Mouse (Mus musculus): ENCODE data around the gene Ngdn. TPM values are rescaled to one million over a fixed set of nuclear protein-coding genes. Genes with fewer than 3 reads are reported as not detected.
A peak's percentile ranks its signal among the peaks of the same experiment; 100 is the strongest.

Ngdn gene
- polyA plus RNA-seq, 1 experiment from 2014 or later: 81.3 TPM

DNA sequence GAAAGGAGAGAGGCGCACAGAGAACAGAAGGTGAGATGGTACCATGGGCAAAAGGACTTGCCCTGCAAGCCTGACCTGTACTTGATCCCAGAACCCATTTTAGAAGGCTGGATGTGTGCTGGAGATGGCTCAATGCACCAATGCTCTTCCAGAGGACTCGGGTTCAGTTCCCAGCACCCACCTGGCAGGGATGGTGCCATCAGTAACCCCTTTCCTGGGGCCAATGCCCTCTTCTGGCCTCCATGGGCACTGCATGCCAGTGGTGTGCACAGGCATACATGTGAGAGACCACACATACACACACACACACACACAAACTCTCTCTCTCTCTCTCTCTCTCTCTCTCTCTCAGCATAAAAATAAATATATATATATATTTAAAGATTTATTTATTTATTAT is 13.8 kb upstream of the Ngdn start:
- Histone ChIP-seq H3K4me2 (replicated peaks) (no peak overlapping the region), H3K4me1 (peaks cover 19% of the 10 kb centered on the region), H3K36me3 (no peaks in the 10 kb centered on the region), H3K27ac (no peak overlapping the region), H3K9me3 (no peaks in the 10 kb centered on the region), H3K9ac (no peak overlapping the region), H3K4me3 (no peak overlapping the region), H3K27me3 (no peaks in the 10 kb centered on the region)
- no peak for ATAC-seq (ENCODE audit: insufficient number of reproducible peaks, insufficient read depth, low FRiP score, low TSS enrichment)
- WGBS: 97% methylated on average over 2 of the region's 2 CpGs

DNA sequence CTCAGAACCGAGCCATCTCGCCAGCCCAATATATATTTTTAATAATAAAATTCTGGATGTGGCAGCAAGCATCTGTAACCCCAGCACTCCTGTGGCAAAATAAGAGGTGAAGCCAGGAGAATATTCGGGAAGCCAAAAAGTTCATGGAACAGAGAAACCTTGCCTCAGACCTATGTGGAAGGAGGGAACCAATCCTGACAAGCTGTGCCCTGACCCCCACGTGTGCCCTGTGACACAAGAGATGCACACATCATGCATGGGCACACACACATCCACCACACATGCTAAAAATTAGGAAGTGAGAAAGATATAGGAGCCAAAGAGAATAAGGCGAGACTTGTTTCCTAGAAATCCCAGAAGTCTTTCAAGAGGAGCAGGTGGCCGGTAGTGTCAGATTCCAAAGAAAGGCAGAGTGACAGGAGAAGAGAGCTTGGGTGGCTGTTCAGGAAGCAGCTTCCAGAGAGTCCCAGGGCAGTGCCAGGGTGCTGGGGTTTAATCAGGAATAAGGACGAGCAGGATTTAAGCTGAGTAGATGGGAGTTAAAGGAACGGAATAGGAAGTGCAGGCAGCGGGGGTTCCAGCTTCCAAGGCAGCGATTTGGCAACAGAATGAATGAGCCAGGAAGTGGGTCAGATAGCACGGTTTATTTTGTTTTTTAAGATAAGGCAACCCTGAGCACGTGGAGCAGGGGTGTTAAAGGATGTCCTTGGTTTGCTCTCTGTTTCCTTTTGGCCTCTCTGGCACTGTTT is 13.1 kb upstream of the Ngdn start:
- H3K4me1 ChIP-seq: peaks cover 13% of the 10 kb centered on the region
- no peaks in the 10 kb centered on the region for H3K9me3 ChIP-seq
- ATAC-seq (ENCODE audit: insufficient number of reproducible peaks, insufficient read depth, low FRiP score, low TSS enrichment): no peak
- no peak overlapping the region for H3K4me2 ChIP-seq (replicated peaks)
- 38% methylated on average over 12 of the region's 12 CpGs for WGBS
- H3K36me3 ChIP-seq: no peaks in the 10 kb centered on the region
- no peak overlapping the region for H3K4me3 ChIP-seq
- H3K9ac ChIP-seq: no peak overlapping the region
- no peaks in the 10 kb centered on the region for H3K27me3 ChIP-seq
- H3K27ac ChIP-seq: no peak overlapping the region

GRCm38 (mm10) chr14:55002687-55003120 is 12.6 kb upstream of the Ngdn start:
- no peaks in the 10 kb centered on the region for H3K27me3 ChIP-seq
- no peaks in the 10 kb centered on the region for H3K36me3 ChIP-seq
- no peak overlapping the region for H3K27ac ChIP-seq
- H3K4me3 ChIP-seq: no peak overlapping the region
- no peak overlapping the region for H3K4me2 ChIP-seq (replicated peaks)
- H3K9ac ChIP-seq: no peak overlapping the region
- 68% methylated on average over 7 of the region's 7 CpGs for WGBS
- no peak for ATAC-seq (ENCODE audit: insufficient number of reproducible peaks, insufficient read depth, low FRiP score, low TSS enrichment)
- H3K9me3 ChIP-seq: no peaks in the 10 kb centered on the region
- peaks cover 10% of the 10 kb centered on the region; the same call in 1 of the 2 replicates for H3K4me1 ChIP-seq

GRCm38 (mm10) chr14:55003878-55004855 is 11.1 kb upstream of the Ngdn start:
- Histone ChIP-seq H3K9me3 (no peaks in the 10 kb centered on the region), H3K36me3 (no peaks in the 10 kb centered on the region), H3K9ac (no peak overlapping the region), H3K27ac (peak overlapping the region; percentile 17; the same call in 1 of the 2 replicates), H3K4me3 (no peak overlapping the region), H3K4me2 (replicated peaks) (no peak overlapping the region), H3K4me1 (peaks cover 10% of the 10 kb centered on the region; the same call in 1 of the 2 replicates), H3K27me3 (no peaks in the 10 kb centered on the region)
- WGBS: 76% methylated on average over 18 of the region's 18 CpGs
- no peak for ATAC-seq (ENCODE audit: insufficient number of reproducible peaks, insufficient read depth, low FRiP score, low TSS enrichment)

GRCm38 (mm10) chr14:55005506-55005905 is 9.7 kb upstream of the Ngdn start:
- Histone ChIP-seq H3K27me3 (no peaks in the 10 kb centered on the region), H3K9me3 (no peaks in the 10 kb centered on the region), H3K4me2 (replicated peaks) (no peak overlapping the region), H3K4me3 (no peak overlapping the region), H3K4me1 (peaks cover 10% of the 10 kb centered on the region; the same call in 1 of the 2 replicates), H3K36me3 (no peaks in the 10 kb centered on the region), H3K27ac (no peak overlapping the region), H3K9ac (no peak overlapping the region)
- ATAC-seq (ENCODE audit: insufficient number of reproducible peaks, insufficient read depth, low FRiP score, low TSS enrichment): no peak
- 58% methylated on average over 2 of the region's 2 CpGs for WGBS

DNA sequence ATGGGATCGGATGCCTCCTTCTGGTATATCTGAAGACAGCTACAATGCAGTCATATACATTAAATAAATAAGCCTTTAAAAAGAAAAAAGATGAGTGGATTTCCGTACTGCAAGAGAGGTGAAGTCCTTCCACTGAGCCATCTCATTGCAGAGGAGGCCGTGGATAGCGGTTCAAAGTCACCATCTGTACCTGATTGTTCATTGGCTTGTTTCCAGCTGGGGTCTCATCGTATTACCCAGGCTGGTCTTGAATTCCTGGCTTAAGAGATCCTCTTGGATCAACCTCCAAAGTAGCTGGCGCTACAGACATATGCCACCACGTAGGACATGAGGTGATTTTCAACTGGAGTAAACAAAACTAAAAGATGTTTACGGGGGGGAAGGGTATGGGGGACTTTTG is 9.3 kb upstream of the Ngdn start:
- ATAC-seq (ENCODE audit: insufficient number of reproducible peaks, insufficient read depth, low FRiP score, low TSS enrichment): no peak
- peaks cover 10% of the 10 kb centered on the region; the same call in 1 of the 2 replicates for H3K4me1 ChIP-seq
- H3K9ac ChIP-seq: no peak overlapping the region
- 70% methylated on average over 8 of the region's 8 CpGs for WGBS
- no peaks in the 10 kb centered on the region for H3K27me3 ChIP-seq
- H3K4me2 ChIP-seq (replicated peaks): no peak overlapping the region
- no peak overlapping the region for H3K27ac ChIP-seq
- H3K36me3 ChIP-seq: no peaks in the 10 kb centered on the region
- H3K4me3 ChIP-seq: no peak overlapping the region
- H3K9me3 ChIP-seq: no peaks in the 10 kb centered on the region

DNA sequence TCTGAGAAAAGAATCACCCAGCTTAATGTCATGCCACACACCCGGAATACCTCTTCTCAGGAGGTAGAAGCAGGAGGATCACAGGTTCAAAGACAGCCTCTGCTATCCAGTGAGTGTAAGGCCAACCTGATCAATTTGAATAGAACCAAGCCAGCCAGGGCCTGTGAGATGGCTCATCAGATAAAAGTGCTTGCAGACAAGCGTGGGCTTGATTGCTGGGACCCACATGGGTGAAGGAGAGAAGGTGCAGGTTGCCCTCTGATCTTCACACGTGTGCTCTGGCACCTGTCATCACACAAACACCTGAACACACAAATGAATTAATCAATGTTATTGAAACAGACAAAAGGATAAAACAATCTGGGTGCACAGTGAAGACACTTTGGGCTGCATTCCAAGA is 8.7 kb upstream of the Ngdn start:
- Histone ChIP-seq H3K9me3 (no peaks in the 10 kb centered on the region), H3K27ac (no peak overlapping the region), H3K4me3 (no peak overlapping the region), H3K27me3 (no peaks in the 10 kb centered on the region), H3K36me3 (no peaks in the 10 kb centered on the region), H3K4me2 (replicated peaks) (no peak overlapping the region), H3K4me1 (peaks cover 10% of the 10 kb centered on the region; the same call in 1 of the 2 replicates), H3K9ac (no peak overlapping the region)
- ATAC-seq (ENCODE audit: insufficient number of reproducible peaks, insufficient read depth, low FRiP score, low TSS enrichment): no peak
- 61% methylated on average over 3 of the region's 3 CpGs for WGBS

- Histone ChIP-seq H3K27ac (no peak overlapping the region), H3K4me2 (replicated peaks) (no peak overlapping the region), H3K4me3 (no peak overlapping the region), H3K27me3 (no peaks in the 10 kb centered on the region), H3K4me1 (peaks cover 6% of the 10 kb centered on the region; the same call in 1 of the 2 replicates), H3K9me3 (no peaks in the 10 kb centered on the region), H3K36me3 (no peaks in the 10 kb centered on the region), H3K9ac (no peak overlapping the region)
- no peak for ATAC-seq (ENCODE audit: insufficient number of reproducible peaks, insufficient read depth, low FRiP score, low TSS enrichment)
- WGBS: 86% methylated on average over 9 of the region's 9 CpGs
Measured at GRCm38 (mm10) chr14:55007120-55007908, 7.9 kb upstream of the Ngdn start.

- Histone ChIP-seq H3K9ac (no peak overlapping the region), H3K4me3 (no peak overlapping the region), H3K36me3 (no peaks in the 10 kb centered on the region), H3K4me2 (replicated peaks) (no peak overlapping the region), H3K9me3 (no peaks in the 10 kb centered on the region), H3K27ac (no peak overlapping the region), H3K4me1 (peaks cover 5% of the 10 kb centered on the region; the same call in 1 of the 2 replicates), H3K27me3 (no peaks in the 10 kb centered on the region)
- 82% methylated on average over 8 of the region's 8 CpGs for WGBS
- ATAC-seq (ENCODE audit: insufficient number of reproducible peaks, insufficient read depth, low FRiP score, low TSS enrichment): no peak
Measured at GRCm38 (mm10) chr14:55008417-55008816, 6.8 kb upstream of the Ngdn start.

DNA sequence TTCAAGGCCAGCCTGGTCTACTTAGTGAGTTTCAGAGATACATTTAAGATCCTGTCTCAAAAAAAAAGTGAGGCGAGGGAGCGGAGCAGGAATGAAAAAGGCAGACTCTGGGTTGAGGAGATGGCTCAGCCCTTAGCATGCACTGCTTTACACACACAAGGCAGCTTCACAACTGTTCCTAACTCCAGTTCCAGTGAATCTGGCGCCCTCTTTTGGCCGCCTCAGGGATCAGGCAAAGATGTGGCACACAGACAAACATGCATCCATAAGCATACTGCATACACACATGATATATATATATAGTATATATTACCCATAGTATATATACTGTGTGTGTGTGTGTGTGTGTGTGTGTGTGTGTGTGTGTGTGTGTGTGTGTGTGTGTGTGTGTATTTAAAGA is 4.1 kb upstream of the Ngdn start:
- no peaks in the 10 kb centered on the region for H3K27me3 ChIP-seq
- no peak for ATAC-seq (ENCODE audit: insufficient number of reproducible peaks, insufficient read depth, low FRiP score, low TSS enrichment)
- no peak overlapping the region for H3K27ac ChIP-seq
- H3K9me3 ChIP-seq: no peaks in the 10 kb centered on the region
- H3K36me3 ChIP-seq: no peaks in the 10 kb centered on the region
- WGBS: 60% methylated on average over 4 of the region's 4 CpGs
- no peak overlapping the region for H3K4me2 ChIP-seq (replicated peaks)
- H3K4me3 ChIP-seq: no peak overlapping the region
- H3K9ac ChIP-seq: no peak overlapping the region
- H3K4me1 ChIP-seq: no peaks in the 10 kb centered on the region

DNA sequence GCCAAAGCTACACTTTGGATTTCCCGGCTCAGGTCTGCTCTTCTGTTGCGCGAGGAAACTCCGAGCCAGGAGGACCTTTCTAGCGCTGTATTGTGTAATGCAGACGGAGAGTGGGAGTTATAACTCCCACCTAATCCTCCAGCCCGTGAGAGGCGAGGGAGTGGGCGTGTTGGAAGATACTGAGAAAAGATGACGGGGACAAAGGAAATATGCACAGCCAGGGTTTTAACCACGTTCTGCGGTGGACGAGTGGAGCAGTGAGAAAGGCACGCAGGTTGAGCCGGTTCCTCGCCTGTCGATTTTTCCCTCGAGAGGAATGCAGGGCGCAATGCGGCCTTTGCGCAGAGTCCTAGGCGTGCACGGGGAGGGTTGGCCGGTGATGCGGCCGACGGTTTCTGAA is 663 bp upstream of the Ngdn start:
- Histone ChIP-seq H3K4me1 (no peaks in the 10 kb centered on the region), H3K4me2 (replicated peaks) (peak overlapping the region; percentile 56)
- peak; percentile 55 for ATAC-seq (ENCODE audit: insufficient number of reproducible peaks, insufficient read depth, low FRiP score, low TSS enrichment)

More for the DNA sequence above, 663 bp upstream of the Ngdn start:
- peak overlapping the region; percentile 62 for H3K9ac ChIP-seq
- no peaks in the 10 kb centered on the region for H3K27me3 ChIP-seq
- peak overlapping the region; percentile 94 for H3K27ac ChIP-seq
- under 1% methylated on average over 27 of the region's 27 CpGs for WGBS
- peaks cover 17% of the 10 kb centered on the region; the same call in 1 of the 2 replicates for H3K36me3 ChIP-seq
- peak overlapping the region; percentile 70 for H3K4me3 ChIP-seq
- no peaks in the 10 kb centered on the region for H3K9me3 ChIP-seq
